Mouse (Mus musculus): Measurements from ENCODE around the gene Mef2c.
A peak's percentile ranks its signal among the peaks of the same experiment; 100 is the strongest.

Mef2c gene

DNA sequence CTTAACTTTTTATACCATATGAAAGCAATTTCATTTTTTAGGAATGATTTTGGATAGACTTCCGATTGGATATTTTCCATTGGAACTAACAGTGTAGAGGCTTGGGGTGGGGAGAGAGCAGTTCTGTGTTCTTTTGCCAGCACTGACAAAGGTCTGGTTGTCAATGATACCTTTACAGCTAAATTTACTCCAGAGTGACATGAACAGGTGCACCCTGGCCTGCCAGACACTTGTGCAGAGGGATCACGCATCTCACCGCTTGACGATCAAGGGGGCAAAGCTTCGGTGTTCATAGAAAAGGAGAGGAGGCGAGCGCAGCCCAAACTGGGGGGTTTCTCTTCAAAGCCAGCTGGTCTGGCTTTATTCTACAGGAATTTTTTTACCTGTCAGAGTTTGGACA is at the start of gene Mef2c:
Gene Mef2c, plus strand, starts transcription at position 116 of the 400 bp plus-strand sequence.
- no peak for DNase-seq (ENCODE audit: low spot score in 2 of 2)

DNA sequence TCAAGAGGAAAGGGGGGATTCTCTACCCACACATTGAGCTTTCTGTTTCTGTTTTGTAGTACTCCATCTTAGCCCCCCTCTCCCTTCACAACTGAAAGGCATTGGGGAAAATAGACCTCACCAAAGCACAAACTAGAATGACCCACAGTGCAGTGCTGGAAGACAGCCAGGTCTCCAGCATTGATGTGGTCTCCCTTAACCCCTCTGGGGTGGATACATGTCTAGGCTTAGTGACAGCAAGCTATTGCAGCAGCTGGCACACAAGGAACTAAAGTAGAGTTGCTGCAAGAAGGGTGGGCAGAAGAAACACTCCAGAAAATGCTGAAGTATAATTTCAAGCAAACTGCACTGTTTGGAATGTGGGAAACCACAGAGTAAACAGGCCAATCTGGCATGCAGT is 45.1 kb upstream of the Mef2c start:
- DNase-seq (ENCODE audit: low spot score in 2 of 2), result no peak

DNA sequence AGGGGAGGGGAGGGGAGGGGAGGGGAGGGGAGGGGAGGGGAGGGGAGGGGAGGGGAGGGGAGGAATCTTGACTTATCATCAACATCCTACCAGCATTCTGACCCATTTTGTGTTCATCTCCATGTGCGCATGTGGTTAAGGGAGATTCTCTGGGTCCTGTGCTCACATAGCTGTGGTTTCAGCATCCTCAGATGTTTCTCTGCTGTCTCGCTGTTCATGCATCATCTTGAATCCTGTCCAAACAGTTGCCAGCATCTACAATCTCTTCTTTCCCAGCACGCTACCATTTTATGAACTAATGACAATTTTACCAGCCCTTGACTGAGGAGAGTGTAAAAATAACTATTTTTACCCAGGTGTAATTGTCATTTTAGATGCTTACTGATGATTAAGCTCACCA is 44.2 kb upstream of the Mef2c start:
- DNase-seq (ENCODE audit: low spot score in 2 of 2), result no peak

DNA sequence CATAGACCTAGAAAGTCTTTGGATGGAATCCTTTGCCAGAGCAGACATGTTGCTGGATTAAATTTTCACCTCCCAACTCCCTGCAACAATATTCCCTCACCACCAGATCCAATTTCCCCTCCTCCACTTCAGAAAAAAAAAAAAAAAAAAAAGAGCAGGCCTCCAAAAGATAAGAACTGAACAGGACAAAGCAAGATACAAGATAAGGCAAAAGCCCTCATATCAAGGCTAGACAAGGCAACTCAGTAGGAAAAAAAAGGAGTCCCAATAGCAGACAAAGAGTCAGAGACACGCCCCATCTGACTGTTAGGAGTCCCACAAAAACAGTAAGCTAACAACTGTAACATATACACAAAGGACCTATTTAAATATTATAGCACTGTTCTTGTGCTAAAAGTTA is 43.2 kb upstream of the Mef2c start:
- DNase-seq (ENCODE audit: low spot score in 2 of 2), result no peak

DNA sequence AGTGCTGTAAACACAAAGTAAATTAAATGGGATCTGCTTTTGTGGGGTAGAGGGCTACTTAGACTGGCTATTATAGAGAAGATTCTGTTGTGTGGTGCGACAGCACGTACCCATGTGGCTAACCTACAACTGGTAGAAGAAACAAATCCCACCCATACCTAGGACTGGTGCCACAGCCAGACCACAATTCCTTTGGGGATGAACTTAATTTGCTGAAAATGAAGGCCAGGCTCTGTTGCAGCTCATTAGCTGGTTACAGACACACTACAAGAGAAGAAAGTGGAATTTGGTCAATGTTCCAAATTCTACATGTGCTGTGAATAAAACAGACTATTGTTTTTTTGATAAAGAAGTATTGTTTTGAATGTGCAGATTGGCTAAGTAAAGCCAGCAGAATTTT is 42.3 kb upstream of the Mef2c start:
- no peak for DNase-seq (ENCODE audit: low spot score in 2 of 2)

DNA sequence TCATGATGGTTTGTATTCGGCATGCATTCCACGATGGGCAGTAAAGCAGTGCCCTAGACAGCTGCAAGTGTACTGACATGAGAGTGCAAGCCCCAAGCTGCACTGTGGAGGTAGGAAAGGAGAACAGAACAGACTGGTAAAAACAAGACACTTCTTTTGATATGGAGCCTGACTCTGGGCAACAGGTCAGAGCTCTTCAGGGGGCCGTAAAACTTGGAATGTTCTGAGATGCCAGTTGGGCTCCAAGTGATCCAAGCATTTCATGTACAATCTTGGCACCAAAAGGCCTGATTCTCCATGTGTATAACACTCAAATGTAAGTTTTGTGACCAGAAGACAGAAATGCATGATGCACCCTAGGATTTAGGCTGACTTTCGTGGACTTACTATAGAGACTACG is 37.1 kb upstream of the Mef2c start:
- no peak for DNase-seq (ENCODE audit: low spot score in 2 of 2)

DNA sequence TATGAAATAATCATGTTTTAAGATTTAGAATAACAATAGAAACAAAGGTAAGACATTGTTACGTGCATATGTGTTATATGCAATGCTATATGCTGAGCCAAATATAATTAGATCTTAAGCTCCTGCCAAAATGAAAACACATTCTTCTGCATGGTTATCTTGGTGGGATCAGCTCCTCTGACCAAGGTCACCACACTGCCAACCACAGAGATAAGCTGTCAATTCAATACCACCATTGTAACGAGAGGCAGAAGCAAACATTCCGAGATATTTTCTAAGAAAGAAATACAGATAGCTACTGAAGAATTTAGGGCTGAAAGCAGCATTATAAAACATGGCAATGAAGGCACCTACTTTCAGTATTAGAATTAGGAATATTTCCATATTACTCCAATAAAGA is 35.0 kb upstream of the Mef2c start:
- DNase-seq (ENCODE audit: low spot score in 2 of 2), result no peak

DNA sequence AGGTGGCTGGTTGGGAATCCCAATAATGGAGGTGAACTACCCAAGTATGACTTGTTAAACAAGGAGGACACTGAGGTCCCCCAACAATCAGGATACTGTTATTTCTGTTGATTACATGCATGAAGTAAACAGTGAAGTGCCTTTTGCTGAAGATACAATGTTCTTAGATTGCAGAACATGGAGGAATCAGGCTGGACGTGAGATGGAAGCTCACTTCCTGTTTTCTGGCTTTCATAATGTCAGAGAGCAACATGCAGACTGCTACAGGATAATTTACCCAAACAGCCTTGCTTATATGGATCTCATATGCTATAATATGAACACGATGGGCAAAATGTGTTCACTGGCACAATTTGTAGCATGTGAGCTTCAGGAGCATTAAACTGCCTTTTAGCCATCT is 30.1 kb upstream of the Mef2c start:
- no peak for DNase-seq (ENCODE audit: low spot score in 2 of 2)

DNA sequence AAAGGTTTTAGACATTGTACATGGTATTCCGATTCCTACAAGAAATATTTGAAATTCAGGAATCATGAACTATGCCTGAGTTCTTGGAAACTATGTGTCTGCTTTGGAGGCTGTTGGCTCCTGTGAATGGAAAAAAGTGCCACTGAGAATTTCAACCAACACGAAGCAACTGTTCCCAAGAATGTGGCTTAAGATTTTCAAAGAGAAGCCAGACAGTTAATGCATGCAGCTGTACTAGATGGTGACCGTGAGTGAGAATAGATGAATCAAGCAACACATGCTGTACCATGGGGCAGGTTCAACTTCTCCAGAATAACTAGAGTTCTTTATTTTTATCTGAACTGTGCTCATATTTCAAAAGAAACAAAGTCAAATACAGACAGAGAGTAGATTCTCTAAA is 23.4 kb upstream of the Mef2c start:
- peak in 1 of 2 experiments; percentile 20 for DNase-seq (ENCODE audit: low spot score in 2 of 2)

DNA sequence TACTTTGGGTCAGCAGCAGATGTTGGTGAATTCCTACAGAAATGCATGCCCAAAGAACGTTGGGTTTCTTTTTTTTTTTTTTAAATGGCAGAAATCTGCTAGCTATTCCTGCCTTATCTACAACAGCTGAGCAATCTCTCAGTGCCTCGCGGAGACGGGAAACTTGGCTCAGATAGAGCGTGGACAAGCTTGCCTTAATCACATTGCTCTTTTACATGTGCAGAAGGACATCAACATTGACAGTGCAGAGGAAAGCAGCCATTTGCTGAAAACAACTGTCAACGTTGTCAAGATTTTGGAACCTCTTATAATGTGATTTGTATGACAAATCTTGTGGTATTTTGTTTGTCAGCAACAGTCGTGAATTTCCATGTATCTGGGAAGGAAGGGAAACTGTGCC is 22.5 kb upstream of the Mef2c start:
- DNase-seq (ENCODE audit: low spot score in 2 of 2), result peak; percentile 19 to 30

DNA sequence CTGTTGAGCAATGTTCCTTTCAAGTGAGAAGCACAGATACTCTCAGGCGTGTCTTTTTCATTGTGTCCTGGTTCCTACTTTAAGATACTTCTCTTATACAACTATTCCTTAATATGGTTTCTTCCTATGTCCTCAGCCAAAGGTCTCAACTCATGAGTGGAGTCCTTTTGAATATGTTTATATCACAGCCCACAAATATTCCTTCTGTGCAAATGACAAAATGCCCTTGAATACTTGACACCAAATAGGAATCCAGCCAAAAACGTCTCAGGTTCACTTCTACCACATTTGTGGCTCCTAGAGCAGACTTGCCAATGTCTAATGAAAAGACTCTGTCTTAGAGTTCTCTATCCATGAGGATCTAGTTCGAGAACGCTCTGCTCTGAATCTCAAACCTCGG is 21.7 kb upstream of the Mef2c start:
- no peak for DNase-seq (ENCODE audit: low spot score in 2 of 2)

DNA sequence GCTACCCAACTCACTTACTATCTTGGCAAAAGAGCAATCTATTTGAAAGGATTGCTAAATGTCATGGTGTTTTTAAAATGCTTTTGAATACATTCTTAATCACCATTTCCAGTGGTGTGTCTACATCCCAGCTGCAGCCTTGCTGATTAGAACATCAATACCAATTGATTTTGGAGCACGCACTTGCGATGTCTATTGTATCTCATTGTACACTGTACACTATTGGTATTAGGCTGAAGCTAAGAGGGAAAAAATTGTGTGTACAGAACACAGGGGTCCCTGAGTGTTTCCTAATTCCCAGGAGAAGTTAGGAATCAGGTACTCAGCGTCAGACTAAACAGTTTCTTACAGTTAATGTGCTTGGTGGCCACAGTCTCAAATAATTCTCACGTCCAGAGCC is 19.6 kb upstream of the Mef2c start:
- DNase-seq (ENCODE audit: low spot score in 2 of 2), result no peak

DNA sequence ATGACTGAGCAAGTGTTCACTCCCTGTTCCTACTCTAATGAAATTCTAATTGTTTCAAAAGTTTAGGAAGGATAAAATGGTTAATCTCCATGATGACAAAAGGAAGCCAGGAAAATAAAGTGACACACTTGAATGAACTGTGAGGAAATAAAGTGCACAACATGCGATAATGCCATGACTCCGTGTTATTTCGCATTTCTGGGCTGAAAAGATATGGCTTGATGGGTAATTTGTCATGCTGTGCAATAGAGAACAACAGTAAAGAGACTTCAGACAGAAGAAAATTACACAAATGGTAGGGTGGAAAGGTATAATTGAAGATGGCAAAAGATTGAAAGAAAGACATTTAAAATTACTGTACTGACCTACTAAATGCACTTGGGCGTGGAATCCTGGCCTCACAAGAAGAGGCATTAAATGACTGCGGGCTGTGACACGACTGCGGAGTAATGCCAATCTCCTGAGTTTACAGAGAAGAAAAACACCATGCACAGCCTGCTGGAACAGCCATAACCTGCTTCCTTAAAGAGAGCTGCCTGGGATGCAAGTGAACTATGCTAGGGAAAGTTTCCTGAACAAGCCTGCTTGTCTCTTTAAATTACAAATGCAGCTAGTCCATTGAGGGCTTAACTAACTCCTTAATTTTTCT is 19.0 kb upstream of the Mef2c start:
- no peak for DNase-seq (ENCODE audit: low spot score in 2 of 2)

DNA sequence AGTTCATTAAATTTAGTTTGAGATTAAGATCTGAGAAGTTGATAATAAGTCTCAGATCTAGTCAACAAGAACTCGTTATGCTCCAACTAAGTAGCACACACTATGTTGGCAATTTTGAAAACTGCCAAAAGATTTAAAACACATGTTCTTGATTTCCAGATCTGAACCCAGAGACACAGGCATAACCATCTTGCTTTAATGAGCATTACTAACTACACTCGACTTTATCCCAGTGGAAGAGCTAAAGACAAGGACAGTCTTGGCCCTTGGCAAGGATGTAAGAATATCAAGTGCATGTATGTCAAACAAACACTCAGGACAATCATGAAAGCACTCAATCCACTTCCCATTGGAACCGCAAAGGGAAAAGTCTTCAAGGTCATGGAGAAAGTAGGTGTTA is 11.8 kb upstream of the Mef2c start:
- DNase-seq (ENCODE audit: low spot score in 2 of 2), result no peak

DNA sequence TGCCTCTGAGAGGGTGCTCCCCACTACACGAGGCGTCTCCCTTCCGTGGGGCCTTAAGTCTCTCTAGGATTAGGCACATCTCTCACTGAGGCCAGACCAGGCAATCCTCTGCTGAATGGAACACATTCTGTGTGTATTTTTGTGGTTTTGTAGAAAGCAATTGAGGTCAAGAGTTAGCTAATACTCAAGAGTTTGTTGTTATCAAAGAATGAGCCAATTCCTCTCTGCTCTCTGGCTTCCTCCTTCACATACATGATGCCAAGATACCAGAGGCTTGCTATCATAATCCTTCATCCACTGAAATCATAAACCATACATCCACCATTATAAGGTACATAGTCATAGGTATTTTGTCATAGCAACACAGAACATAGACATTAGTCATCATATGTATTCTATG is 6.1 kb upstream of the Mef2c start:
- DNase-seq (ENCODE audit: low spot score in 2 of 2), result no peak

DNA sequence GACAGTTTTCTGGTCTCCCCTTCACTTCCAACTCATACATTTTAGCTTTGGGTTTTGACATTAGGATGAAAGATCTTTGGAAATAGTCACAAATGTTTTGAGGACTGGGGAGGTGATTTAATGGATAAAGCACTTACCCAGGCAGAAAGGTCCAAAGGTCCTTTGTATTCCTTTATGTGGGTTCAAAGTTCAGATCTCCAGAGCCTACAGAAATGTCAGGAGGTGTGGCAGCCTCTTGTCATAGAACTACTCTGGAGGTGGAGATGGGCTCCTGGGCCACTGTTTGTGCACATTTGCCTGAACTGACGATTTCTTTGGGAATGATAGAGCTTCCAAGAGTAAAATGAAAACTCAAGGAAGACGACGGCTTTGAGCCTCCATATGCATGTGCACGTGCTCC is 4.3 kb upstream of the Mef2c start:
- no peak for DNase-seq (ENCODE audit: low spot score in 2 of 2)

DNA sequence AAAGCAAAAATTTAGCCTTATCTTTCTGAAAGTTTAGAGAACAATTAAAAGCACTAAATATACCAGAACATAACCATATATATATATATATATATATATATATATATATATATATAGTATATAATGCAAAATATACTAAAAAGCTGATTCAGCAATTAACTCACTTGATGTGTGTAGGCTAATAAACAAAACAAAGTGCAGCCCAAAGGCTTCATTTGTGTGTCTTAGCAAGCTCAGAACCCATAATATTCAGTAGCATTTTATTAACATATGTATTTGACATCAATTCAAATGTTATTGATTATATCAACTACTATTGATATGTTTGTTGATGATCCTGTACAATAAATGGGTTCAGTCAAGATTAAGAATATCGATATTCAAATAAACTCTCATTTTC is 3.9 kb downstream of the Mef2c start:
- DNase-seq (ENCODE audit: low spot score in 2 of 2), result no peak

DNA sequence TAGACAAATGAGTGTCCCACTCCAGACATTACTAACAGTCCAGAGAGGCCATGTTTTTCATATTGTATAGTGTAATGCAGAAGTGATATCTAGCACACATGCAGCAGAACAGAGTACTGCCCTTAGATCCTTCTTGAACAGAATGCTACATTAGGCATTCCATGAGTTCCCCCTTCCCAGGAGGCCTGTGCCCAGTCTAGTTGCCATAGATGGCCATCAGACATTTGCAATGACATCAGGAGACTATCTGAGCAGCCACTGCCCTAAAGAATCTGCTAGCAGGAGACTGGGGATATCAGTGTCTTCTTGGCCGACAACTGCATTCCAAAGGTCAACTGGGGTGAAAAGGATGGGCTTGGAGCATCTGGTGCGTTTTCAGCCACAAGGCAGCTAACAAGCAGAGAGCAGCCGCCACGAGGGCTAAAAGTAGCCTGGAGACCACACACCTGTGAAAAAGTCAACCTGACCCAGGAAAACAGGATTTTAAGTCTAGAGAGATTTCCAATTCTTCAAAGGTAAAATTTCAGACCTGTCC is 11.2 kb downstream of the Mef2c start:
- no peak for DNase-seq (ENCODE audit: low spot score in 2 of 2)

DNA sequence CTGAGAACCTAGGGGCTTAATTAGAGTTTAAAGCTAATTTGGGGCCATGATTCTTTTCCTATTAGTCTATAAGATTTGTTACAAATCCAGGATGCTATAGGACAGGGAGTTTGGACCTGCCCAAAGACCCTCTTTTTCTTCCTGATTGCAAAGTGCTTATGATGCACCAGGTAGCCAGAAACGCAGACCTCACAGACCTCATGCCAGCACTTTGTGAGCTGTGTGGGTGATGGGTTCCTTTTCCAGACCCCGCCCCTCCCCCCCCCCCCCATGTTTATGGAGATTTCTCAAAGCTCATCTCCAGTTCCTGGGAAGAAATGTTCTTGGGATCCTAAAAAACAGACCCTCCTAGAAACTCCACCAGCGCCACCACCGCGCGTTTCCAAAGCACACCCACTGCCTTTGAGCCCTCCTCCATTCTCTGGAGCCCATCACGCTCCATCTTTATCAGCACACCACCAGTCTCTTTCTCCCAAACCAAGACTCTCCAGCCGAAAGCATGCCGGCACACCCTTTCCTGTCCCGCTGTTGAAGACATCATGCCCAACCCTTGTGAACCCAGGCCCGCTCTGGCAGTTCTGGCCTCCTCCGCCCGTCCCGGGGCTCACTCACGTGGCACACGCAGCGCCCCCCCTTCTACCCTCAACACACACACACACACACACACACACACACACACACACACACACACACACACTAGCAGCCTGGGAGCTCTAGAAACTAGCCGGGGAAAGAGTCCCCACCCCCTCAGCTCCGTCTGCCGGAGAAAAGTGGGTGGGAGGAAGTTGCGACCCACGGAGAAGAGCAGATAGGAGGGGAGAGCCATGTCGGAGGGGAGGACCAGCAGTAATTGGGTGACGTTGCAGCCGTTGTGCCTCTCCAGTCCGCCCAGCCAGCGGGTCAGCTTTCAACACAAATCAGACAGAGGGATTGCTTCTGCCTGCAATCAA is 14.1 kb downstream of the Mef2c start:
- DNase-seq (ENCODE audit: low spot score in 2 of 2), result peak; percentile 76

DNA sequence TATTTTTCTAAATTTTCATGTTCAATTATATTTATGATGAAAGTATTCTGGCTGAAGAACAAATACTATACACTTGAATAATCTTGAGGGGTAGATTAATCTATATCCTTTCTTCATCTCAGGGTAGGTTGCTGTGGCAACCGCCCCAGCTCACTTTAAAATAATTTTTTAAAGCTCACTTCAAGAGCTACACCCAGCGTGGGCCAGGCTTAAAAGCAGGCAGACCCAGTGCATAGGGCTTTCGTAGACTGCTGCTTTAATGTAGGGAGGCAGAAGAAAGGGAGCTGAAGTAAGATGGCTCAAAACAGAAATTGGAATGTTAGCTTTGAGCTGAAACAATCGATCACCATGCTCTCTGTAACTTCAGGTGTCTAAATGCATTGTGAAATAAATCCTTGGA is 17.0 kb downstream of the Mef2c start:
- no peak for DNase-seq (ENCODE audit: low spot score in 2 of 2)

DNA sequence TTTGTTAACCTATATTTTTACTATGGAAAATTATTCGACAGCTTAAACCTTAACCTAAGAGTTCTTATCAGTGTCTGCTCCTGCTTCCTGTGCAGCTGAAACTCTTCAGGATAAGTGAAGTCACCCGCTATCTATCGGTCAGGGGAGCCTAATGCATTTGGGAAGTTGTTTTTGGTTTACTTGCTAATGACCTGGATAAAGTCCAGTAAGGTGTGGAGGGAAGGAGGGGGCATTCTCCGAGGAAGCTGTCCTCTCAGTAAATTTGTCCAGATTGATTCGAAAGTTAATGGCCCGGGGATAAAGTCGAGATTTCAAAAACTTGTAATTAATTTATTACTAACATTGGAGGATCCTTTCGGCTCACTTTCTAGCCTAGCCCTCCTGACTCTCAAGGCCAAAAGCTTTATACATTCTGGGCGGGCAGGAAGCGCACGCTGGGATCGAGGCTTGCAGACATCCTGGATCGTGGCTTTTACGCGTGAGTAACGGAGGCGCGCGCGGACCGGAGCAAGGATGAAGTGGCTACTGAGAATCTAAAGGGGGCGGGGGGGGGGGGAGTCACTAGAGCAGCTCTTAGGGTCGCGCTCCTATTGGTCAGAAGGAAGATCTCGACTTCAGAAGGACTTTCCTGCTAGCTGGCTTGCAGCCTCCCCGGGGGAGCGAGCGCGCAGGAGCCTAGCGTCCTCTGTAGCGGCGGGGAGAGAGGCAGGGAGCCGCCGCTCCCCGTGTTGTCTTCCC is 19.6 kb downstream of the Mef2c start:
- DNase-seq (ENCODE audit: low spot score in 2 of 2), result peak in 1 of 2 experiments; percentile 64

DNA sequence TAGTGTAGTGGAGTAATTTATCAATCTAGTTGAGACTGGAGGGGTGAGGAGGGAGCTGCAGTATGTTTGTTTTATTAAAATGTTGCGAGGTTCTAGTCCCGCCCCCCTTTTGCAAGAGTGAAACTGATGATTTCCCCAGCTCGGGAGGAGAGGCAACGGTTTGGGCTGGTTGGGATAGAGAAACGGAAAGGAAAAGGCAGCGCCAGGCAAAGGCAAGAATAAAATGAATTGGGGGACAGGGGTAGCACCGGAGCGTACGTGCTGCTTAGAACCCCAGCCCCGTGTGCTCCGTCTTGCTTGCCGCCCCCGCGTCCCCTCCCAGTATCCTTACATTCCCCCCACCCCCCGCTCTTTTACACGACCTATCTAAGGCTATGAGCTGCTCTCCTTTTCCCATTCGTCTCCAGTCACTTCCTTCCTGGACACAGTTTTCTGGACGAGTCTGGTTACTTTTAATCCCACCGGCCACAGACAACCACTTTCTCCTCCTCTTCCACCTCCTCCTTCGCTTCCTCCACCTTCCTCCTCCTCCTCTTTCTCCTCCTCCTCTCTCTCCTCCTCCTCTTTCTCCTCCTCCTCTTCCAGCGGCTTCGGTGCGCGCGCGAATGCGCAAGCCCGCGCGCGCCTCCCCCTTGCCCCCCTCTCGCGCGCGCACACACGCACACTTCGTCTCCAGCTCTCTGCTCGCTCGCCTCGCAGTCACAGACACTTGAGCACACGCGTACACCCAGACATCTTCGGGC is 20.5 kb downstream of the Mef2c start:
- peak; percentile 73 for DNase-seq (ENCODE audit: low spot score in 2 of 2)
